15 mouse cellular contexts compared by ENCODE assay signal in genomic region chr2:180824724-180825123, GRCm38 (mm10). TPM values are rescaled to one million over a fixed set of nuclear protein-coding genes. Genes with fewer than 3 reads are reported as not detected.
A peak's percentile ranks its signal among the peaks of the same experiment; 100 is the strongest.
DNase-seq lines count a peak whose midpoint lies in the region; ATAC-seq and TF ChIP-seq lines count a peak whose summit lies in the region.
"Had no signal": no experiment of that assay in that cellular context is flagged by ENCODE, and none has a peak within 500 bp of the region (broad histone marks: within the 10 kb centered on the region; RNA-seq: fewer than 3 reads in every experiment).

No protein-coding gene starts in this region.

- no peak overlapping the region for H3K9ac ChIP-seq in midbrain, embryonic 13.5 days (replicated peaks)
- H3K9ac ChIP-seq in hindbrain, embryonic 14.5 days, result 0 out of 2 replicates have a peak overlapping the region, but pooled peaks have one; percentile 32

- H3K36me3 ChIP-seq in midbrain, embryonic 13.5 days, result no peaks in the 10 kb centered on the region
- no peaks in the 10 kb centered on the region for H3K36me3 ChIP-seq in midbrain, embryonic 10.5 days
- H3K36me3 ChIP-seq in hindbrain, embryonic 14.5 days (replicated peaks; ENCODE audit: control insufficient read depth, insufficient read depth), result no peaks in the 10 kb centered on the region

- TF ChIP-seq CTCF in olfactory bulb, adult 2 months (IDR thresholded peaks at IDR 0.05; ENCODE audit: insufficient read depth, low read depth, low read length), result no peak

- H3K9me3 ChIP-seq in midbrain, embryonic 13.5 days, result no peaks in the 10 kb centered on the region
- no peaks in the 10 kb centered on the region for H3K9me3 ChIP-seq in midbrain, embryonic 10.5 days (replicated peaks)
- H3K9me3 ChIP-seq in hindbrain, embryonic 14.5 days (ENCODE audit: control insufficient read depth, low read length), result no peaks in the 10 kb centered on the region

- WGBS in midbrain, embryonic 13.5 days, result 79% methylated on average over 4 of the region's 4 CpGs
- 84% methylated on average over 4 of the region's 4 CpGs for WGBS in midbrain, embryonic 10.5 days
- 76% methylated on average over 4 of the region's 4 CpGs for WGBS in hindbrain, embryonic 14.5 days
- 67% methylated on average over 4 of the region's 4 CpGs for WGBS in olfactory bulb, adult 2 months

- H3K27ac ChIP-seq in midbrain, embryonic 13.5 days, result peak overlapping the region; percentile 82
- H3K27ac ChIP-seq in midbrain, embryonic 10.5 days (replicated peaks), result no peak overlapping the region
- peak overlapping the region; percentile 84 for H3K27ac ChIP-seq in hindbrain, embryonic 14.5 days
- peak overlapping the region; percentile 65 for H3K27ac ChIP-seq in olfactory bulb, adult 2 months (ENCODE audit: insufficient read depth, low read depth, low read length)
- H3K27ac ChIP-seq: kidney, postnatal 0 days had no signal

- H3K4me1 ChIP-seq in midbrain, embryonic 13.5 days (replicated peaks), result peaks cover 14% of the 10 kb centered on the region
- H3K4me1 ChIP-seq in midbrain, embryonic 10.5 days, result peaks cover 24% of the 10 kb centered on the region
- H3K4me1 ChIP-seq in hindbrain, embryonic 14.5 days (replicated peaks; ENCODE audit: control insufficient read depth, insufficient read depth, low read length), result peaks cover 13% of the 10 kb centered on the region
- peaks cover 42% of the 10 kb centered on the region for H3K4me1 ChIP-seq in olfactory bulb, adult 2 months (ENCODE audit: control insufficient read depth, insufficient read depth, low read length)

- H3K4me3 ChIP-seq in midbrain, embryonic 13.5 days (replicated peaks), result no peak overlapping the region
- H3K4me3 ChIP-seq in midbrain, embryonic 10.5 days, result no peak overlapping the region
- H3K4me3 ChIP-seq in hindbrain, embryonic 14.5 days (replicated peaks; ENCODE audit: low read length), result no peak overlapping the region
- H3K4me3 ChIP-seq in olfactory bulb, adult 2 months (ENCODE audit: insufficient read depth, low read depth, low read length), result no peak overlapping the region

- peak; percentile 50 for DNase-seq in cerebellum, adult 11 months
- no peak for DNase-seq in cerebellum, postnatal 4 days (ENCODE audit: low spot score in 2 of 2)
- no peak for DNase-seq in midbrain, embryonic 10.5 days (ENCODE audit: low spot score)
- no peak for DNase-seq in hindbrain, embryonic 14.5 days (ENCODE audit: low spot score)
- DNase-seq in adrenal gland, adult (ENCODE audit: inconsistent age in 2 of 2, low spot score in 1 of 2), result no peak
- no peak for DNase-seq in adrenal gland, adult 2 months
- DNase-seq: adrenal gland, postnatal 36 days had no signal

- no peaks in the 10 kb centered on the region for H3K27me3 ChIP-seq in midbrain, embryonic 13.5 days
- H3K27me3 ChIP-seq in midbrain, embryonic 10.5 days (ENCODE audit: low read depth, poor library complexity, severe bottlenecking), result no peaks in the 10 kb centered on the region
- no peaks in the 10 kb centered on the region for H3K27me3 ChIP-seq in hindbrain, embryonic 14.5 days (ENCODE audit: control insufficient read depth, insufficient read depth, low read length)

- no peak for TF ChIP-seq POLR2A in olfactory bulb, adult 2 months (IDR thresholded peaks at IDR 0.05; ENCODE audit: insufficient read depth, low read depth, low read length)

- H3K4me2 ChIP-seq in midbrain, embryonic 13.5 days (replicated peaks), result no peak overlapping the region
- no peak overlapping the region for H3K4me2 ChIP-seq in hindbrain, embryonic 14.5 days (replicated peaks)

- no peak for ATAC-seq in midbrain, embryonic 13.5 days
- ATAC-seq in hindbrain, embryonic 14.5 days (ENCODE audit: low FRiP score), result no peak

RNA-seq across cellular contexts. Expression of gene Bhlhe23, which starts 48.0 kb away (rescaled TPM):
- polyA plus RNA-seq in midbrain, embryonic 13.5 days (2015; fragmentation: Nextera tagmentation; extraction: Ambion mirVana), result 18.7 and 25.0 TPM in 2 replicates
- 10.8 and 12.0 TPM in 2 replicates for polyA plus RNA-seq in midbrain, embryonic 10.5 days (2016; fragmentation: Nextera tagmentation; extraction: Ambion mirVana)
- 0.36 and 1.3 TPM in 2 replicates for polyA plus RNA-seq in hindbrain, embryonic 14.5 days (2014; fragmentation: Nextera tagmentation; extraction: Ambion mirVana)
- polyA plus RNA-seq in olfactory bulb, adult 2 months (2012; ENCODE audit: insufficient read depth, insufficient read length, low replicate concordance, missing spikeins), result not detected in 2 replicates
- not detected for total RNA-seq in adrenal gland, adult 2 months (2021)
- polyA plus RNA-seq in adrenal gland, adult 2 months (2012; rRNA removed), result not detected in 2 replicates
- total RNA-seq: adrenal gland, postnatal 36 days; gastrocnemius, adult 18-20 months; heart, adult 8-10 months; hematopoietic stem cell, adult 5-6 weeks; megakaryocyte progenitor cell, adult 5-6 weeks had no signal
- polyA plus RNA-seq: kidney, postnatal 0 days; liver, embryonic 16.5 days had no signal
